Mouse (Mus musculus): Measurements from ENCODE around the gene Gm34653.

DNA sequence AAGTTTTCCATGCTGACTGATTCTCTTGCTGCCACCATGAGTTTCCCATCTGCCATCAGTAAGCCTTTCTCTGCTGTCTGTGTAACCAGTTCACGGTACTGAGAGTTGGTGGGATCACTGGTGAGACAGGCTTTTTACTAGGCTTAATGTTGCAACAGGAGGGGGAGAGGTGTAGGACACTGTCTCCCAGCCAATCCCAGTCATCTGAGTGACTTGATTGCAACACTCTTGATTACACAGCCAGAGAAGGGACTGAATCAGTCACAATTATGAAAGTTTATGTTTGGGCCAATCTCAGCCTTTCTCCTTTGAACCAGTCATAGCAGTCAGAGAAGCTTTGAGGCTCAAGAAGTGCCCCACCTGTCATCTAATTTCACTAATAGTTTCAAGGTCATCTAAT lies 4.8 kb upstream of the Gm34653 start:
- no peak for TF ChIP-seq CTCF (IDR thresholded peaks at IDR 0.05; ENCODE audit: low read depth)
- TF ChIP-seq EP300 (IDR thresholded peaks at IDR 0.05; ENCODE audit: low read depth), result no peak
